Mouse (Mus musculus): ENCODE measurements at regions not wholly inside any gene's neighbourhood (a gene's known extent, or its start where the extent isn't known, plus 50 kb on each side); places are given as distances from the start of the nearest gene placed in this dataset.

DNA sequence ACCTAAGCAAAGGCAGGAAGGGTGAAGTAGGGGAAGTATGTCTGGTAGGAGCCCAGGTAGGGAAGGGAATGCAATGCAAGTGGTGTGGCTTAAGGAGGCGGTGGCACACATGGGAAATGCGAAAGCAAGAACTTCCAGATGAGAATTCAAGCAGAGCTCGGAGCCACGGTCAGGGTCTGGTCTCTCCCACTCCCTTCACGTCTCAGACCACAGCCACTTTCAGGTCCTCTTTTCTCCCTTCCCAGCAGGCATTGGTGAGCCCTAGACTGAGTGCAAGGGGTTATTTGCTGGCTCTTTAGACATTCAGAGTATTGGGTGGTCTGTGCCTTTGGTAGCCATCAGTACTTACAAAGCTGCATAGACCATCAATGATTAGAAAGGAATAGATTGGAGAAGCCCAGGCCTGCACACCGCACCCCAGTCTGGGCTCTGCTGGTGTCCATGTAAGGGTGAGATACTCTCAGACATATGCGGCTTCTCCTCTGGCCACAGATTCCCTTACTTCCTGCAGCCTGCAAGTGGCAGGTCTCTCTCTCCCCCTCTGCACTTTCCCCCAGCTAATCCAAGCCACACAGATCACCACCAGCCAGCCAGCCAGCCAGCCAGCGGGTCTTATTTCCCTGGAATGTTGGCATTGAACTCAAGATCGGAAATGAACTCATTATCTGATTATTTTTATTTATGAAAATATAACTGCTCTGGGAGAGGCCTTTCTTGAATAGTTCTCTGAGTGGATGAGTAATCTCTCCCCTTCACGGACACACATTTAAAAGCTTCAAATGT, 113.6 kb downstream of the Zfp36l2 start:
- DNase-seq (ENCODE audit: low read depth, low spot score): no peak

DNA sequence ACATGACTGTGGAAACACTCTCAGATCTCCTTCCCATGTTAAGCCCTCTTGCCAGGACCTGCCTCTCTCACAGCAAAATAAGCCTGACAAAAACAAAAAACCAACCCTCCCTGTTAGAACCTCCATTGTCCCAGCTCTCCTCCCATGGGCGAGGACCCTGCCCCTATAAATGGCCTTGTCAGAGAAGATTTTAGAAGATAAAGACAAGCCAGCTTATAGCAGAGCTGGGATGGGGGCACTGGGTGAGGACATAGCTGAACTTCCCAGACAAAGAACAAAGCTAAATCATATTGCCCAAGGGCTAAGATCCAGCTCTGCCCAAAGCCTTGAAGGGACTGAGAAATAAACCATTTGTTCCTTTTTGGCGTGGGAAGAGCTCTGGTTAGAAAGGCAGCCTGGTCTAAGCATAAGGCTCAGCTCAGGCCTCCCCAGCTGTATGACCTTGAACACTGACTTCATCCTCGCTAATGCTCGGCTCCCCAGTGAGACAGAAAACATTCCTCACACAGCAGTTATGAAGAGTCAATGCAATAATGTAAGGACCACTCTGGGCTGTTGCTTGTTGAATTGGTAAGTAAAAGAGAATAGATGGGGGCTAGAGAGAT, 115.2 kb downstream of the Zfp36l2 start:
- no peak for DNase-seq (ENCODE audit: low read depth, low spot score)

DNA sequence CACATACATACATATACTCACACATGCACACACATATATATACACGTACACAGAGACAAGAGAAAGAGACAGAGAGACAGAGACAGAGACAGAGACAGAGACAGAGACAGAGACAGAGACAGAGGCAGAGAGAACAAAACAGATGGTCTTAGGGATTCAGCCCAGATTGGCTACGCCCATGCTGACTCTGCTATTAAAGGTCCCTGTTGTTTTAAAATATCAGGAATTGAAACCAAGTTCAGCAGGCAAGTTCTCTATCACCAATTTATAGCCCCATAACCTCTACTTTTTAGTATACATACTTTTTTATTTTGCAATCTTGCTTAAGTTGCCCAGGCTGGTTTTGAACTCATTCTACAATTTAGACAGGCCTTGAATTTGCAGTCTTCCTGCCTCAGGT, 115.9 kb downstream of the Zfp36l2 start:
- DNase-seq (ENCODE audit: low read depth, low spot score): no peak

DNA sequence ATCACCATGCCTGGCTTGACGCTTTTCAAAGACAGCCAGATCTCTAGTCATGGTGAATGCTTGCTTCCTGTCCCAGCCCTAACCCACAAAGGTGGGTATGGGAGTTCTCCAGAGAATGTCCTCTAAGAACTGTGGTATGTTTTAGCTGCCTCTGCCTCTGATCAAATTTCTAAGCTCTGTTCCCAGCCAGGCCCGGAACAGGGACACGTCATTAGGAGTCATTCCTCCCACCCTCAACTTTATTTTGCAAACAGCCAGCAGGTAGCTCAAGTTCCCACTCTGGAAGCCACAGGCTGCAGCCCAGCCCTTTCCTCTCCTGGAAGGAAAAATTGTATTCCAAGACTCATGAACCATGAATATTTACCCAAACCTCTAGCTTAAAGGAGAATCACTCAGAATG, 117.2 kb downstream of the Zfp36l2 start:
- DNase-seq (ENCODE audit: low read depth, low spot score): no peak

DNA sequence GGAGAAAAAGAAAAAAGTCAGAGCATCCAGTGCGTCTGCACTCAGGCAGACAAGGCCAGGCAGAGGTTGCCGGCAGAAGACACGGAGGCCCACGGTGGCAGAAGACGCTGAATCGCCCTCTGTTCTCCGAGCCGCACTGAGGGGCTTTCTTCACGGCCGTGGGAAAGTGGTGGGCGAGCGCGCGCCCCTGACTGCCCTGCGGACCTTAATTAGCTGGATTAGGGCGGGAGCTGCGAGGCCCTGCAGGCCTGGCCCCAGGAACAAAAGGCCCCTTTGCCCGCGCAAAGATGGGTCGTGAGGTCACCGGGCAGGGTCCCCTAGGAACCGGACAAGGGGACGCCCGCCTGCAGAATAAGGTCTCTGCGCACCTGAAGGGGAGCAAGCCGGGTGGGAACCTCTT, 120.6 kb downstream of the Zfp36l2 start:
- DNase-seq (ENCODE audit: low read depth, low spot score): no peak

DNA sequence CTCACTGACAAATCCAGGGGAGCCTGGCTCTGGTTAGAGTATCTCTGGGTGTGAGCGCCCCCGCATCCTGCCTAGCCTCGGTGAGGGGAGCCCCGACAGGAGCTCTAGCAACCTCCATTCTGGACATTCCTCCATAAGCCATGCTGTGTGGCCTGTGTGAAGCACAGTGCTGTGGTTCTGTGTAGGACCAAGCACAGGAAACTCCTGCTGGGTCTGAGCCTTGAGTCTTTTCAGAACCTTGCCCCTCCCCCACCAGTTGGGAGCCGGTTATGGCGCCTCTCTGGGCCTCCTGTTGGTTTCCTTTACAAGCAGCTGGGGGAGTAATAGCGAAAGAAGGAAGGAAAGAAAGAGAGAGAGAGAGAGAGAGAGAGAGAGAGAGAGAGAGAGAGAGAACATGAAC, 124.0 kb downstream of the Zfp36l2 start:
- DNase-seq (ENCODE audit: low read depth, low spot score): no peak

DNA sequence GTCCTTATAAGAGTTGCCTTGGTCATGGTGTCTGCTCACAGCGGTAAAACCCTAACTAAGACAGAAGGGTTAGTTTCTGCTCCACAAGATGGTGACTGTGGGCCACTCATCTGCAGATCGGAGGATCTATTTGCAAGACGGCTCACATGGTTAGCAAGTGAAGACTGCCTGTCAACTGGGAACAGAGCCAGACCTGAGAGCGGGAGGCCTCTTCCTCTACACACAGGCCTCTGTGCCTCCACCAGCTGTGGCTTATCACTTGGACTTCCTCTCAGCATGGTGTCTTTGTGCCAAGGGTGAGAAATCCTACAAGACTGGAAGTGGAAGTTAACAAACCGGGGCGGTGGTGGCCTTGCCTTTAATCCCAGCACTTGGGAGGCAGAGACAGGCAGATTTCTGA, 126.1 kb downstream of the Zfp36l2 start:
- DNase-seq (ENCODE audit: low read depth, low spot score): no peak

DNA sequence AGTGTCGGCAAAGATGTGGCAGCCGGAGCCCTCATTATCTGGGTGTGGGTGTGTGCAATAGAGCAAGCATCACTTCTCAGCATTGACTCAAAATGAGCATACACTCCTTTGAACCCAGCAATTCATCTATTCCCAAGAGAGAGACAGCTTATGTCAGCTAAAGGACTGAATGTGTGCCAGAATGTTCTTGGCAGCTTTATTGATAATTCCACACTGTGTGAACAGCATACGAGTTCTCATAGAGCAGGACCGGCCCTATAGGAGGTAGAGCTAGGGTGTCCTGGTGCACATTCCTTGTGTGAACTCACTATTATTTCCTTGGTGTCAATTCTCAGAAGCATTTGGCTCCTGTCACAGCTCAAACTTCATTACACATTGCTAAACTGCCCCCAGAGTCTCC, 131.3 kb downstream of the Zfp36l2 start:
- DNase-seq (ENCODE audit: low read depth, low spot score): no peak

DNA sequence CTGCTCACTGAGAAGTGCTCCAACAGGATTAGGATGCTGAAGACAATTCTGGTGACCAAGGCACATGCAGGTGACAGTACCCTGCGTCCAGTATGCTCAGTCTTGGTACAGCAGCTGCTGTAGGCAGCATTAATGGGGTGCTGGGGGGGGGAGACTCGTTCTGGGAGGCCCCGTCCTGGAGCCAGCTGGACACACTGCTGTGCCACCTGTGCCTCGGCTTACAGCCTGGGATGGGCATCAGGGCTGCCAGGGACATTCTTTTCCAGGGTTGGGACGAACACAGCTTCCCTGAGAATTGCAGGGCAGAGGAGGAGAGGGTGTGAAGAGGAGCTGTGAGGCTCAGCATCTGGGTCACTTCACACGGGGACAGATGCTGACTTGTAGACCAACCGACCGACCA, 135.3 kb downstream of the Zfp36l2 start:
- no peak for DNase-seq (ENCODE audit: low read depth, low spot score)

DNA sequence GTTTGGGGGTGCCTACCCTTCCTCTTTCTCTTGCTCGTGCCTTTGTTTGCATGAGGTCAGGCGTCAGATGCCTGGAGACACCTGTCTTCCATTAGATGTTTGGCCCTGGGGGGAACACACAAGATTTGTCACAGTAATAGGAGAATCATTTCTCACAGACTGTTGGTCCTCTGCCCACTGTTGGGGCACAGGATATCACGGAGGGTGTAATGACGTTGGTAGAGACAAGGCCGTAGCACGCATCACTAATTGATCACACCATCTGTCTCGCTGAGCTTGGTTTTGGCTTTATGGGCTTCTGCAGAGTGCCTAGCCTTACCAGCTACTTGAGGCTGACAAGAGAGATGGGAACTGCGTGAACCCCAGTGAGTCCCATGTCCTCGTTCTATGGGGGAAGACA, 136.5 kb downstream of the Zfp36l2 start:
- DNase-seq (ENCODE audit: low read depth, low spot score): no peak

DNA sequence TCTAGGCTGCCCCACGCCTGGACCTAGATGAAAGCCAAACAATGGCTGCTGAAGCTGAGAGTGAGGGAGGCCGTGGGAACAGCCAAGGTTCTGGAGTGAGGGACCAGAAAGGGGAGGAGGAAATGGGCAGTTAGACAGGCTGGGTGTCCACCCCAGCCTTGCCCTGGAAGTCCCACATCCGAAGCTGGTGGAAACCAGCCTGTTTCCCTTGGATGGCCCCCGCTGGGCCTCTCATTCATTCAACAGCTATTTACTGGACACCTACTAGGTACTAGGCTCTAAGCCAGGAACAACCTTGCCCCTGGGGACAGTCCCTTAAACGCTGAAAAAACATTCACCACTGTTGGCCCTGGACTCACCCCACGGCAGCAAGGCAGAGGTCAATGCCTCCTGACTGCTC, 139.2 kb downstream of the Zfp36l2 start:
- no peak for DNase-seq (ENCODE audit: low read depth, low spot score)

DNA sequence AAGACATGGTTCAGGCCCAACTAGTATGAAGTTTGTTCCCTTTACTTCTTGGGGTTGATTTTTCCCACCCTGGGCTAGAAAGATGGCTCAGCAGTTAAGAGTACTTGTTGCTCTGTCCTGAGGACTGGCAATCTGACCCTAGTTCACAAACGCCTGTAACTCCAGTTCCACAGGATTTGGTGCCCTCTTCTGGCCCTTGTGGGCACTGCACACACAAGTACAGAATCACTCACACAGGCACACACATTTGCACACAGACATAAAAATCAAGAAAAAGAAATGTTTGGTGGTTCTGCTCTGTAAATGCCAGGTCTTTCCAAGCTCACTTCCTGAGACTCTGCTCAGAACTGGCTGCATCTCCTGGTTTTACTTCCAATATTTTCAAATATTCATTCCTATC, 140.2 kb downstream of the Zfp36l2 start:
- DNase-seq (ENCODE audit: low read depth, low spot score): no peak

DNA sequence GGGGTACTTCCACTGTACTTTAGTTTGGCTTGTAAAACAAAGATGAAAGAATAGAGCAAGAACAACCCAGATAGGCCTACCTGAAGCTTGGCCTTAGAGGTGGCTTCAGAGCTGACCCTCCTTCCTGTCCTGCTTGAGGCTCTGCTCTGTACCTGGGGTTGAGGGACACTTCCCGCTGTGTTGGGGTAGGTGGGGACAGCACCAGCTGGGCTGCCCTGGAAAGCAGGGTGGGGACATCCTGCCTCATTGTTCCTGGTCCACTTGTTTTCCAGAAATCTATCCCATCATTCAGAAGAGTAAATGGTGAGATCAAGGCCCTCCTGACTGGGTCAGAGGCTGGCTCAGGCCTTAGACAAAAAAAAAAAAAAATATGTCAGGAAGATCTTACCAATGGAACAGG, 141.9 kb downstream of the Zfp36l2 start:
- DNase-seq (ENCODE audit: low read depth, low spot score): no peak

DNA sequence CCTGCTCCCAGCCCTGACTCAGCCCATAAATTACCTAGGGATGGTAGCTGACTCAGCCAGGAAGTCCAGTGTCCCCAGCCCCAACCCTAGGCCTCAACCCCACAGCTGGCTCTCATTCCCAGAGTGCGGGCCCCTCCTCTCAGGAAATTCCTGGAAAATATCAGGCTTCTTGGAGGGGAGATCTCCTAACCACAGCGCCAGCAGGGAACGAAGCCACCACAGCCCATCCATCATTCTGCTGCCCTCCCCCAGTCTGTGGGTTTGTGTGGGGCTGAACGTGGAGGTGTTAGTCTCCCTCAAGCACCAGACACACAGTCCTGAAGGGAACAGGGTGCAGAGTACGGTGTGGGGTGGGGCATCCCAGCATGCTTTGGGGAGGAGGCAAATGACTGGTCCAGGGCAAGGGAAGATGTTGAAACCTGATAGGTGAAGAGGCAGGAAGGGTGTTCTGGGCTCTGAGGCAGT, 143.2 kb downstream of the Zfp36l2 start:
- DNase-seq (ENCODE audit: low read depth, low spot score): no peak

DNA sequence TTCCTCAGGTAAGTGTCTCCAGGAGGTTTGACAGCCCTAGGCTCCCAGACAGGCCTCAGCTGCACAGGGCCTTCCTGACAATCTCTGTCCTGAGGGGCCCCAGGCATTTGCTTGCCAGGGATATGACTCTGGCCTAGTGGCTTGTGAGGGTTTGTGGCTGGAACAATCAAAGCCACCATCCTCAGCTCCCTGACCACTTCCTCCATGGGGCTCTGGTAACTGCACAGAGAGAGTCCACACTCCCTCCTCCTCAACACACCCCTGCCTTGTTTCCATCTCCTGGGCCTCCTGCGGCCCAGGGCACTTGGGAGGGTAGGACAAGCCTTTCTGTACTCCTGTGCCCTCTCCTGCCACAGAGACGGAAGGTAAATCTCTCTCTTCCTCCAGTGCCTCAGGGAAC, 144.6 kb downstream of the Zfp36l2 start:
- DNase-seq (ENCODE audit: low read depth, low spot score): no peak

DNA sequence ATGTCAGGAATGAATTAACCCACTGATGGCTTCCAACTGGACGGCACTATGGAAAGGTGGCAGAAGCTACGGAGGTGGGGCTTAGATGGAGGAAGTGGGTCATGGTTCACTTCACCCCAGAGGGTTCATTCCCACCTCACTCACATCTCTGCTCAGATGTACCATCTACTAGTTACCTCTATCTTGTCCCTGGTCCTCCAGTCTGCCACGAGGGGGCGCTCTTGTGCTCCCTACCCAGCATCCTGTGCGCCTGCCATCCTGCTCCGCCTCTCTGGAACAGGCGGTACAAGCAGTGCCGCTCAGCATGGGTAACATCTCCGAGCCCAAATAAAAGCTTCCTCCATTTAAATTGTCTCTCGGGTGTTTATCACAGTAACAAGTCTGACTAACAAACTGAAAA, 148.3 kb downstream of the Zfp36l2 start:
- no peak for DNase-seq (ENCODE audit: low read depth, low spot score)

DNA sequence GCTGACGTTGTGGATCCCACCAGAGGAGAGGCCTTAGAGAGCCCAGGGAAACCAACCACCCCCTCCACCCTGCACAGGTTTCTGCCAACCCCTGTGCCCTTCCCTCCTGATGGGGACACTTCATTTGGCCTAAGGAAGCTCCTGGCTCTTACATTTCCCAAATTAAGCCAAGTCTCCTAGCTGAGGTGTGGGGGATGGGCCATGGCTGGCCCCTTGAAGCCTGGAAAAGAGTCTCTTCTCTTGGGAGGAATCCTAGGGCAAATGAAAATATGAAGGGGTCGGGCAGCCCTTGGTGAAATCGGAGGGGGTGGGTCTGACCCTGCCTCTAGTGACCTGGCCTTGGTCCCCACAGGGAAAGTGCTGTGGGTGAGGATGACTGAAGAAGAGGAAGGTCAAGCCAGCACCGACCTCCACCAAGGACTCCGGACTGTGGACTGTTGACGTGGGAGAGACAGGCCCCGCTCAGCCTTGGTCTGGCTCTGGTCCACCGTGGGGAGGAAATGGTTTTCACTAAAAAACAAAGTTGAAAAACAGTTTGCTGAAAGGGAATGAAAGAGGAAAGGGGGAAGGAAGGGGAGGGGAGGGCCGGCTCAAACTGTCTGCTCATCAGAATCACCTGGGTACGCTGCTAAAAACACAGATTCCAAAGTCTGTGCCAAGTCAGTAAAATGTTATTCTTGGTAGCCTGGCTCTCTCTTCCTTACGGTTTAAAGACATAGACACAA, 150.0 kb downstream of the Zfp36l2 start:
- no peak for DNase-seq (ENCODE audit: low read depth, low spot score)

DNA sequence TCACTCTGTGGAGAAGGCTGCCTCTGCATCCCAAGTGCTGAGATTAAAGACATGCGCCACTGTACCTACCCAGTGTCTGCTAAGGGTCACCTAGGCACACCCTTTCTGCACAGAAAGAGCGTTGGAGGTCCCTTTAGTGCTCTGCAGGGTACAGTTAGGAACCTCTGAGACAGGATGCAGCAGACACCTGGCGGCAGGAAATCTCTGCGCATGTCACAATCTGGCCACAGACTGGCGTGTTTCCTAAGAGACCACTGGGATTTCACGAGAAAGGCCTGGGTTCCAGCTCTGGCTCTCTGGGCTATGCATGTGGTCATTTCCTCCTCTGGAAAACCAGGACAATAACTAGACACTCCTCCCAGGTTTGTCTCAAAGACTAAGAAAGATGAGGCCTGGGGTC, 151.7 kb downstream of the Zfp36l2 start:
- DNase-seq (ENCODE audit: low read depth, low spot score): no peak

DNA sequence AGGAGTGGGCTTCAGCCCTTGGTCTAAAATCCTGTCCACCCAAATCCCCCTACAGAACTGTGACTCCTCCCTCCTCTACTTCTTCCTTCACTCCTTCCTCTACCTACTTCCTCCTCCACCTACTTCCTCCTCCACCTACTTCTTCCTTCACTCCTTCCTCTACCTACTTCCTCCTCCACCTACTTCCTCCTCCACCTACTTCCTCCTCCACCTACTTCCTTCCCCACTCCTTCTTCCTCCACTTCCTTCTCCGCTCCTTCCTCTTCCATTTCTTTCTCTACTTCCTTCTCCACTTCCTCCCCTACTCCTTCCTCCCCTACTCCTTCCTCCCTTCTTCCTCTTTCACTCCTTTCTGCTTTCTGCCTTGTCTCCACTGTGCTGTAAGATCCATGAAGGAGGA, 152.9 kb downstream of the Zfp36l2 start:
- DNase-seq (ENCODE audit: low read depth, low spot score): no peak

DNA sequence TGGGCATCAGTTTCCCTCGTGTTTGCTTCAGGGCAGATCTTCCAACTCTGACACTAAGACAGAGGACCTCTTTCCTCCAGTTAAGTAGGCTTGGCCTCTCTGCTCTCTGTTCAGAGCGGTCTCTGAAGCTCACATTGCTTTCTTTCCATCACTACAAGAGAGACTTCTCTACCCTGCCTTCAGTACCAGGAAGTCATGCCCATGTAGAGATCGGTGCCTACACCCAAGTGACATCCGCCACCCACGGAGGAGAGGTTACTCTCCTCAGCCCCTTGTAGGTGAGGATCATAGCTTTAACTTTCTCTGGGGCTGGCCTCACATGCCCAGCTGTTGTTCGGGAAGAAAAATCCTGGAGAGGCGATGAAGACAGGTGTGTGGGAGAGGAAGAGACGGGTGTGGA, 155.3 kb downstream of the Zfp36l2 start:
- no peak for DNase-seq (ENCODE audit: low read depth, low spot score)

DNA sequence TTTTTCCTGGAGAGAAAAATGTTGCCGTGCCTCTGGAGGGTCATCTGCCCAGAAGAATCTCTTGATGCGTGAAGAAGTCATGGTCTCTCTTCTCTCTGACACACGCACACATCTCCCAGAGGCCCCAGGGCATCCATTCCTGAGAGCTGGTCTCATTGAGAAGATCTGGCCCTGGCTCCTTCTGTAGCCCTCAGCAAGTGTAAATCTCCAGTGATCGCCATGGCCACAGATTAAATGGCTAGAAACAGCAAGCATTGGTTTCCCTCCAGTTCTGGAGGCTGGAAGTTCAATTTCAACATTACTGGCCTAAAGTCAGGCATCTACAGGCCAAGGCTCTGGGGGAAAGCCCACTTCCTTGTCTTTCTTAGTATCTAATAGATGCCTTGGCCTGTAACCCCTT, 155.9 kb downstream of the Zfp36l2 start:
- DNase-seq (ENCODE audit: low read depth, low spot score): no peak

DNA sequence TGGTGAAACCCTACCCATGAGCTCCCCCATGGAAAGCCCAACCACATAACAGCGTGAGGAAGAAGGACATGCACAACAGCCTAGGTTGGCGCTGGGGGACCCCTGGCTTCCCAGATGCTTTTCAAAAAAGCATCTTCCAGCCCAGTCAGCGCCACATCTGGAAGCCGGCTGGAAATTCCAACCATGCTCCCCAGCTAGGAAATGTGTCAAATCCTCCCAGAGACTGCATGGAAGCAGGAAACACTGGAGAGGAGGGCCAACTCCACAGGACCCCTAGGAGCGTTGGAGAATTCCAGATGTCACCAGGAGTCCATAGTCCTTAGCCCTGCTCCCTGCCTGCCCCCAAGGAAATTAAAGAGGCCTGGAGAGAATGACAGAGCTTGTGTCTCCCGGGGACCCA, 156.4 kb downstream of the Zfp36l2 start:
- DNase-seq (ENCODE audit: low read depth, low spot score): no peak

DNA sequence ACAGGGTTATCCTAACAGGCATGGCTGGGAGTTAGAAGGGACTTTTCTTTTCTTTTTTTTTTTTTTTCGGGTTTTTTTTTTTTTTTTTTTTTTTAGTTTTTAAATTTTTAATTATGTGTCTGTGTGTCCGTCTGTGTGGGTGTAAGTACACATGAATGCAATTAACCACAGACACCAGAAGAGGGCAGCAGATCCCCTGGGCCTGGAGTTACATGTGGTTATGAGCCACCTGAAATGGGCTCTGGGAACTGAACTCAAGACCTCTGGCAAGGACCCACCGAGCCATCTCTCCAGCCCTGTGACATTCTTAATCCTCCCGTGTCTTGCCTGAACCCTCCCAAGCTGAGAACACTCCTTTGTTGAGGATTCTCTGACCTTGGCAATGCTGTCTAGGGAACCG, 157.0 kb downstream of the Zfp36l2 start:
- DNase-seq (ENCODE audit: low read depth, low spot score): no peak

Data from brain, embryonic 18.5 days (tissue).